Comparison of ENCODE assay signal across 13 mouse cellular contexts in genomic region chr15:8634355-8634754, GRCm38 (mm10).
"Had no signal": no experiment of that assay in that cellular context is flagged by ENCODE, and none has a peak within 500 bp of the region (broad histone marks: within the 10 kb centered on the region; RNA-seq: fewer than 3 reads in every experiment).

No protein-coding gene starts in this region.

- H3K4me2 ChIP-seq: kidney, embryonic 15.5 days; liver, embryonic 11.5 days; liver, embryonic 15.5 days; midbrain, embryonic 11.5 days; neural tube, embryonic 12.5 days had no signal

- H3K36me3 ChIP-seq: kidney, embryonic 15.5 days; liver, embryonic 15.5 days had no signal

- H3K4me3 ChIP-seq: kidney, embryonic 15.5 days; left cerebral cortex, adult 2 months; limb, embryonic 10.5 days; liver, embryonic 15.5 days; neural tube, embryonic 12.5 days had no signal

- H3K27ac ChIP-seq: kidney, embryonic 15.5 days; left cerebral cortex, adult 2 months; limb, embryonic 10.5 days; liver, embryonic 15.5 days; neural tube, embryonic 12.5 days had no signal

- ATAC-seq: lung, postnatal 0 days had no signal

- H3K27me3 ChIP-seq: kidney, embryonic 15.5 days; neural tube, embryonic 12.5 days had no signal

- H3K9me3 ChIP-seq: kidney, embryonic 15.5 days; limb, embryonic 10.5 days; liver, embryonic 15.5 days; neural tube, embryonic 12.5 days had no signal

- DNase-seq: kidney, postnatal 14 days; lung, adult 2 months; lung, postnatal 36 days; right cerebral cortex, postnatal 14 days; thymus, postnatal 36 days had no signal

- H3K4me1 ChIP-seq: liver, embryonic 15.5 days had no signal

- H3K9ac ChIP-seq: kidney, embryonic 15.5 days; liver, embryonic 15.5 days; neural tube, embryonic 12.5 days had no signal
